Mouse (Mus musculus) frontal cortex, adult (tissue): ENCODE measurements at regions not wholly inside any gene's neighbourhood (a gene's known extent, or its start where the extent isn't known, plus 50 kb on each side); places are given as distances from the start of the nearest gene placed in this dataset.

Source experiments
- ATAC-seq: cut with Nextera tagmentation; 2 replicates; pipeline ENCODE4 v1.9.2; 2017; ENCODE audit warnings: mild to moderate bottlenecking, moderate library complexity, mixed read lengths; ENCODE audit not compliant: low TSS enrichment

DNA sequence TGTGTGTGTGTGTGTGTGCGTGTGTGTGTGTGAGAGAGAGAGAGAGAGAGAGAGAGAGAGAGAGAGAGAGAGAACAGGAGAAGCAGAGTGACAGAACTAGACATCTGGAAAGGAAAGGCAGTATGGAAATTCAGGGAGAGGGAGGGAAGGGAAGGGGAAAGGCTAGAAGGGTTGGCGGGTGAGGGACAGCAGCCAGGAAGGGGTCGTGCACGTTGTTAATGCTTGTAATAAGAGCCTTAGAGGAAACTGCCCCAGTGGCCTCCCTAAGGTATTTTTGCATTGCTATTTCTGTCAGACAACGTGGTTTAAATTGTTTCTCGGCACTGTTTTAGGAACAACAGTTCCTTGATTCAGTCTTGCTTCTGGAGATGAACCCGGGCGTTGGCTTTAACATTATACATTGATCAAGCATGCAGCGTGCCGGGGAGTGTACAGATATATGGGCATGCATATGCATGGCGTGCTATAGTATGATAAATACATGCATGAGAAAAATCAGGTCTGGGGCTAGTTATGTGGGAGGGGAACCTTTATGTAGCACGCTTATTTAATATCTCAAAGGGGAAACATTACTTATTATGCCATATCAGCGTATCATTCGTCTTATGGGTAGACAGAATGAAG lies 52.6 kb upstream of the Ptgfrn start:
- peak; percentile 49 for ATAC-seq

DNA sequence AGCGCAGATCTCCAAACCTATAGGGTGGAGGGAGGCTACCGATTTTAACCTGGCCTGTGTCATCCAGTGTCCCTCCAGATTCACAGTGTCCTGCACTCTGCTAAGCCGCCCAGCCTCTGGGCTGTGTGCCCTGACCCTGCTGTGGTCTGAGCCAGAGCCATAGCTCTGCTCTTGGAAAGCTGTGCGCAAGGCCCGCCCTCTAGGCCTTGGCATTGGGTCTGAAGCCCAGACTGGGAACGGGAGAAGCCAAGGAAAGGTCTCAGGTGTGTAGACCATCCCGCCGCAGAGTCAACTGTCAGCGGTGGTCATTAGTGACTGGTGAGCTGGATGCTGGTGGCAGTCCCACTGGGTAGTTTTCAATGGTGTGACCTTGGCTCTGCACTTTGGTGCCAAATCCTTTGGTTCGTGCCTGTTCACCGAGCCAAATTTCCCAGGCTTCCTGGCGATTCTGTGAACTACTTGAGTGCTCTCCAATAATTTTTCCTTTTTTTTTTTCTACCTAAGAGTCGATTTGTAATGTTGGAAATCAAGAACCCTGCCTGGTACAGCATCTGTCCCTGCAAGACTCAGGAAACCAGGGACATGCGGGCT lies 52.0 kb upstream of the Ptgfrn start:
- peak; percentile 20 for ATAC-seq

DNA sequence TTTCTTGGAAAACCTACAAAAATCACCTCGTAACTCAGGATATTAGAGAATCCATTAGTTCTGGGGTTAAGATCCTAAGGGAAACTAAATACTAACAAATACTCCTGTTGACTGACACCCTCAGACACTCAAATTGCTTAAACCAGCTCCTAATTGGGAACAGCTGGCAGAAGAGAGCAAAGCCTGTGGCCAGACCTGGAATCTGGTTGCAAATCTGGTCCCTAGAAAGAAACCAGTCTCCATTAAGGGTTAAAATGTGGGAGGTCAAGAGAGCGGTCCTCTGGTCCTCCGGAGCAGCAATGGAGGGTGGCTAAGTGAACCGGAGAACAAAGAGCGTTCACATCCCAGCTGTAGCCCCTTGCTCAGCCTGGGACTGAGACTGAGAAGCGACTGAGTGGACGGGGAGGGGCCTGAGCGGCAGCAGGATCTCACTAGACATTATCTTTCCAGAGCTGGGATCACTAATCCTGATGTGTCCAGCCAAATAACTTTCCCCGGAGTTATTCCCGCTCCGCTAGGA lies 51.4 kb upstream of the Ptgfrn start:
- no peak for ATAC-seq
